Mouse (Mus musculus) cortical plate, adult 2 months (tissue): ENCODE measurements around the gene Ankrd44.

Source experiments
- CTCF ChIP-seq: fragments of 200-500 bp; IDR thresholded peaks from 2 replicates; pipeline ENCODE4 v1.5.1; 2011; ENCODE audit warnings: mild to moderate bottlenecking, control low read depth, low read length; ENCODE audit not compliant: insufficient read depth; ENCODE audit errors: extremely low read depth
- POLR2A ChIP-seq: fragments of 200-500 bp; IDR thresholded peaks from 2 replicates; pipeline ENCODE4 v1.6.1; 2011; ENCODE audit warnings: mild to moderate bottlenecking, low read length, control low read depth; ENCODE audit not compliant: insufficient read depth; ENCODE audit errors: extremely low read depth

GRCm38 (mm10) chr1:54830223-54830622 lies 96.0 kb downstream of the Ankrd44 start:
- TF ChIP-seq POLR2A (no peak), CTCF (no peak)
